Mouse (Mus musculus): ENCODE data around the gene Pycard.
"Not testable (repeated sequence)": the region's sequence is repeated elsewhere in the genome, so short reads cannot be mapped to it uniquely, and the experiment has no call there.

Pycard gene

DNA sequence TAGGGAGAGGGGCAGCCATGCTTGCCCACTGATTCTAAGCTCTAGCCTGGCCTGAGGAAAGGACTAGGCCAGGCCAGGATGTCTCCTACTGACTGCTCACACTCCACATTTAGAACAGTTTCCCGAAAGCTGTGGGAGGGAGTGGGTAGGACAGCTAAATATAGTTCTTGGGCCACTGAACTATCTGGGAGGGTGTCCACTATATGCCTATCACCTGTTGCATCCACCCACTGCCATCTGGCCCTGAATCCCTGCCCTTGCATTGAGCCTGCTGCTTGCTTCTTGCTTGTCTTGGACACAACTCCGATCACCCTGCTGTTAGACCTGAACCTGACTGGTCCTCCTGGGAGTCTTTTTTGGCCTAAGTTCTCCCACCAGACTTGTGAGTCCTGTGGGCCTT, 10.0 kb upstream of the Pycard start, which contains the start of gene Trim72:
Gene Trim72 (plus strand): TSS at position 262 of the 400 bp plus-strand sequence.
- DNase-seq (ENCODE audit: low spot score in 2 of 2), result no peak

GRCm38 (mm10) chr7:128003098-128003497, 9.4 kb upstream of the Pycard start:
- DNase-seq (ENCODE audit: low spot score in 2 of 2), result no peak

GRCm38 (mm10) chr7:128000068-128000950, 6.6 kb upstream of the Pycard start:
- DNase-seq (ENCODE audit: low spot score in 2 of 2), result no peak

- DNase-seq (ENCODE audit: low spot score in 2 of 2), result no peak
Measured at GRCm38 (mm10) chr7:127999436-127999835, 5.8 kb upstream of the Pycard start.

GRCm38 (mm10) chr7:127992488-127993340, 953 bp downstream of the Pycard start:
- DNase-seq (ENCODE audit: low spot score in 2 of 2), result no peak

DNA sequence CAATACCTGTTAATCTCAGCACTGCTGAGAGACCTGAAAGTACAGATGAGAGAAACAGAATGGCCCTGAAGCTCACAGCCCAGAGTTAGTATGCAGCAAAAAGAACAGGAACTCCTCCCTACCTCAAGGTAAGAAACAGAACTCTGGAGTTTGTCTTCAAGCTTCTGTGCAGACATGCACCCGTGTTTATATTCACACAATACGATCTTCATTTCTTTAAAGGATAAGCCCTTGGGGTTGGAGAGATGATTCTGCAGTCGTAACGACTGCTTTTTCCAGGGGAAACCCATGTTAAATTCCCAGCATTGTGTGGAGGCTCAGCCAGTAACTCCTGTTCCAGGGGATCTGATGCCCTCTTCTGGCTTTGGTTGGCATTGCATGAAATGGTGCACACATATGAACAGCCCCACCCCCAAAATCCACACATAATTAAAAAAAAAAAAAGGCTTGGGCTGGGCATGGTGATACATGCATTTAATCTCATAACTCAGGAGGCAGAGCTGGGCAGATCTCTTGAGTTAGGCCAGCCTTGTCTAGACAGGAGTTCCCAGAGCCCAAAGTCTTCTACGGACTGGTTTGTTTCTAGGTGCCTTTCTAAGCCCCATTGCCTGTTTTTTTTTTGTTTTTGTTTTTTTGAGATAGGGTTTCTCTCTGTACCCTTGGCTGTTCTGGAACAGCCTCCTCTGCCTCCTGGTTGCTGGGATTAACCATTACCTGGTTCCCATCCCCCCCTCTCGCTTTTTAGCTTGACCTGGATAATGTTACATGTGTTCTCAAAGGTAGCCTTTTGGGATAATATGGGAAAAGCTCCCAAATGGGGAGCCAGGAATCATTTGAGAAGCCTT, 1.8 kb downstream of the Pycard start:
- DNase-seq (ENCODE audit: low spot score in 2 of 2), result peak; percentile 44 to 56

DNA sequence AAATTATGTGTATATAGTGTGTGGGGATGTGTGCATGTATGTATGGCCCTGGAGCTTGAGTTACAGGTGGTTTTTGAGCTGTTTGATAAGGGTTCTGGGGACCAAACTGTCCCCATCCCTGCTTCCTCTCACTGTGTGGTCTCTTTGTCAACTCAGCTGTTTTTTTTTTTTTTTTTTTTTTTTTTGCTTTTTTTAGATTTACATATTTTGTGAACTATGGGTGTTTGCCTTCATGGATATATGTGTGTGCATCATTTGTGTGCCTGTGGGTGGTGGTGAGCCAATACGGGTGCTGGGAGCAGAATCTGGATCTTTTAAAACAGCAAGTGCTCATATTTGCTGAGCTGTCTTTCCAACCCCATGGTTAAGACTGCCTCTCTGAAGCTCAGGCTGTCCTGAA, 4.8 kb downstream of the Pycard start:
- DNase-seq (ENCODE audit: low spot score in 2 of 2), result no peak

GRCm38 (mm10) chr7:127980606-127981005, 13.1 kb downstream of the Pycard start:
- DNase-seq (ENCODE audit: low spot score in 2 of 2), result no peak

DNA sequence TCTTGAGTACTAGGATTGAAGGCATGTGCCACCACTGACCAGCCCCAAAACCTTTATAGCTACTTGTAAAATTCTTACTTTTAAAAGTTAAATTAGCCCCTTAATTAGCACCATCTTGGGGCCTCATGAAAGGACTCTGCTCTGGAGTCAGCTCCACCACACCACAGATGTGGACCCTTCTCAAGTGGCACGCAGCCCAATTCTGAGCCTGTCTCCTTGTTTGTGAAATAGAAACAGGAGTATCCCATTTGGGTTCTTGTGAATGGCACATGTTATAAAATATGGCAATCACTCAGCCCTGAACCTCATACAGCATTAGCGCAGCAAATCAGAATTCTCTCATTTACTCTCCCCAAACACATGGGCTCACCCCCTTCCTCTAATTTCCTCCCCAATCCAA, 14.8 kb downstream of the Pycard start:
- no peak for DNase-seq (ENCODE audit: low spot score in 2 of 2)

- no peak for DNase-seq (ENCODE audit: low spot score in 2 of 2)
Measured at GRCm38 (mm10) chr7:127974413-127974930, 19.2 kb downstream of the Pycard start.

DNA sequence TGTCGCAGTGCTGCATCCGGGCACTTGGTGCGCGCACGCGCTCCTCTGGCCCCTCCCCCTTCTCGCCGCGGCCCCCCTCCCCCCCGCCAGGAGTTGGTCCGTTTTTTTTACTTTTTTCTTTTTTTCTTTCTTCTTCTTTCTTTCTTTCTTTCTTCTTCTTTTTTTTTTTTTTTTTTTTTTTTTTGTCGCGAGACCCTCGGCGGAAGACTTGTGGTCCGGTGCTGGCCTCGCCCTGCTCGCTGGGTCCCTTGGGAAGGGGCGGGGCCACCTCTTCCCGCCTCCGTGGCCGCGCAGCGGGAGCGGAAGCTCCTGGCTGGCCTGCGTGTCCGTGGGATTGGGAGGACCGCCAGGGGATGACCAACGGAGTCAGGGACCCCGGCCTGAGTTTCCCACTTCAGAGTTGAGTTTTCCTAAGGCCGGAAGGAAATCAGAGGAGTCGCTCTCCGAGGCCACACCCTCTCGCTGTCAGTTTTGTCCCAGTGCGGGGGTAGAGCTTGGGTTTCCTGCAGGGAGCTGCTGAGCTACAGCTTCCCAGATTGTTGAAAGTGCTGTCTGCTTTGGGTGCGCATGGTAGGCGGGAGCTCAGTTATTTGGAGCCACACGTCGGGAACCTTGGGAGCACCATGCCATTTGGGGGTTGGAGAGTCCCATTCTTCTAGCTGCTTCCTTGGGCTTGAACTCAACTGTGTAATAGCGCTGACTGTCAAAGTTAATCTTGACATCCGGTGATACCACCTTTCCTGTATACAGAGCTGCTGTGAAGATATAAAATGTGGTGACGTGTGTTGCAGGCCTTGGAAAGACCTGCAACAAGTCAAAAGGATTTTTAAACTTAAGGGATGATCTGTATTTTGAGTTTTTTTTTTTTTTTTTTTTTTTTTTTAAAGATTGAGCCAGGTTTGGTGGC, 25.5 kb downstream of the Pycard start:
- peak; percentile 56 to 59 for DNase-seq (ENCODE audit: low spot score in 2 of 2)

DNA sequence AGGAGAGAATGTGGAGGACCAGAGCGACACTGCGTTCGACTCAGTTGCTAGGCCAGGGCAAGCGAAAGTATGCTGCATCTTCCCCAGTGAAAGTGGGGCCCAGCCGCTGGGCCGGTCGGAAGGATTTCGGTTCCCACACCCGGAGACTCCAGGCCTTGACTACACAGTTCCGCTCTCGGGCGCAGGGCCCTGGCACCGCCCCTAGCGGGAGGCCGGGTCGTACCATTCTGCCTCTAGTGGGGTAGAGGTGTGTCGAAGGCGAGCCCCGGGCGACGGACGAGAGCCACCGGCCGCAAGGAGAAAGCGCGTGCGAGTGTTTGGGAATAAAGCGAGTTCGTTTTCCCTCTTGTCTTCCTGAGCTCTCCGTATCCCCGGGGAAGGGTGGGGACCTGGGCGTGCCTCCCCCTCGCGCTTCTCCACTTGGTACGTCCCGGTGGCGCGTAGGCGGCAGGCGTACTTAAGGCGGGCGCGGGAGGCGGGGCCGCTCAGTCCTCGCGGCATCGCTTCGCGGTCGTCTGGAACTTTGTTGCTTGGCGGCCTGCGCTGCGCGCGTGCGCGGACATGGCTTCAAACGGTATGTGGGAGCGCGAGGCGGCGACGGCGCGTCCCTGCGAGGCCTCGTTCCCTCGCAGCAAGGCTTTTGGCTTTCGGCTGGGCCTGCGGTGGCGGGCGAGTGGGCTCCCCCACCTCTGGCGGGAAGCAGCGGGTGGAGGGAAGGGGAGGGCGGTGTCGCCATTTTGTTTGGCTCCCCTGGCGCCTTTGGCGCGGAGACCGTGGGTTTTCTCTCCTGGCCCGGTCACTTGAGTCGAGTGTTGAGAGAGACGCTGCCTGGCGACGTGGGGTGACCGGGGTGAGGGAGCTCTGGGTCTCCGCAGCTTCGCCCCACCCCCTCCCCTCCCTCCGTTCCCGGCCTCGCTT, 26.4 kb downstream of the Pycard start, which contains the start of gene Fus:
Gene Fus (plus strand): TSS at position 454 of the 918 bp plus-strand sequence.
- DNase-seq (ENCODE audit: low spot score in 2 of 2), result peak; percentile 86 to 89

DNA sequence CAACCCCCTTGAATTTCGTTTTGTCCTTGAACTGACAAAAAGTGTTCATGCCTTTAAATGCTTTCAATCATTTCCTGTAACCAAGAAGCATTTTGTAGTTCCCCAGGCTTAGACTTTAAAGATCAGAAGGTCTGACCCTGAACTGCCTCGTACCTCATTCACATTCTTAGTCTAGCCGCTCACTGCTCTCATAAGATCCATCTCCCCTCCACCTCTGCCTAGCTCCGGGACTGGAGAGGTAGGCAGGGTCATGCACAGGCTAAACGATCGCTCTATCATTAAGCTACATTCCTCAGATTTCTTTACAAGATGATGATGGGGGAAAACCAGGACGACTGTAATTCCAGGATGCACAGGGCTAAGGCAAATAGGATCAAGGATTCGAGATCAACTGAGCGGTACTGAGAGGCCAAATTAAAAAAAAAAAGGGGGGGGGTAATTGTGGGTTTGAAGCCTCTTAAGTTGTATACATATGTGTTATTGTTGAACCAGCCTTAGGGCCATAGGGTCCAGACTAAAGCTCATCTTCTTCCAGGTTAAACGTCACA, 27.2 kb downstream of the Pycard start:
- DNase-seq (ENCODE audit: low spot score in 2 of 2), result no peak

GRCm38 (mm10) chr7:127959364-127959763, 34.3 kb downstream of the Pycard start:
- DNase-seq (ENCODE audit: low spot score in 2 of 2), result no peak

DNA sequence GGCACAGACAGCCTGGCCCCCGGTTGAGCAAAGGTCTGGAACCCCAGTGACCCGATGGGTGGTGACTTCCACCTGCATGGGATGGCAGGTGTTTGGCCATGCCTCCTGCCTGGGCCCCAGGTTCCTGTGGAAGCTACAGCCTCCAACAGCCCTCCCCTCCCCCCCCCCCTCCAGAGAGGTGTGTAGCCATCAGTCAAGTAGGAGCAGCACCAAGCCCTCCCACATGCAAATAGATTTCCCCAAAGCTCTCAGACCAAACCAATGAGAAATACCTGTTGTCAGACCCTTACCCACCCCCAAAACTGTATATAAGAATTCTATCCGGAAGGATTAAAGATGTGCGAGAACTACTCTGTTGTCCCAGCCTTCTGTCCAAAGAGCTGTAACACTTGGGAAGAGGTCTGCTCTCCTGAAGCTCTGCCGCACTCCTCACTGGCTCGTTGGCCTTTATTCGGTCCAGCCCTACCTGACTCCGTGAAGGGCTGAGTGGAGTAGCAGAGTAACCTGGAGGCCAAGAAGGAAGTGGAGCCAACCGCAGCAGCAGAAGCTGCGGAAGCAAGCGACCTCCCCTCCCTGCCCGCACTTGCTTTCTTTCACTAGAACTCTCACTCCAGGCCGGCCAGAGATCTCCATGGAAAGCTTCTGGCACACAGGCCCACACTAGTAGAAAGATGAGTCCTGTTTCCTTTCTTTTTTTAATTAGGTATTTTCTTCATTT, 40.6 kb downstream of the Pycard start:
- DNase-seq (ENCODE audit: low spot score in 2 of 2), result no peak

GRCm38 (mm10) chr7:127946470-127947023, 47.1 kb downstream of the Pycard start, which contains the start of gene Prss36:
Prss36 (minus strand) TSS chr7:127946725.
- no peak for DNase-seq (ENCODE audit: low spot score in 2 of 2)

DNA sequence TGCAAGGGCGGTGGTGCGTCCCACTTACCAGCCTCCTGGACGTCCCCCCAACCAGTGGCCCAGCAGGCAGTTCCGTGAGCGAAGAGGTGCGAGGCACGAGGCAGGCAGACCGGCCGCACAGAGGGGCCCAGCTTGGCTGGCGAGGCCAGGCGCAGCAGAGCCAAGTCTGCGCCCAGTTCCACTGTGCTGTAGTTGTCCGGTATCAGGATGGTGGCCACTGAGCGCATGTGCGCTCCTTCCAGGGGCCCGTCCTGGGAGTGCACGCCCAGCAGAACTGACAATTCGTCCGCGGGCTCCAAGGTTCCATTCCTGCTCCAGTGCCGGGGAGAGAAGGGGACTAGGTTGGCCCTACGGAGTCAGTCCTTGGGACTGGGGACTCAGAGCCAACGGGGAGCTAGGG, 49.1 kb downstream of the Pycard start:
- no peak for DNase-seq (ENCODE audit: low spot score in 2 of 2)

DNA sequence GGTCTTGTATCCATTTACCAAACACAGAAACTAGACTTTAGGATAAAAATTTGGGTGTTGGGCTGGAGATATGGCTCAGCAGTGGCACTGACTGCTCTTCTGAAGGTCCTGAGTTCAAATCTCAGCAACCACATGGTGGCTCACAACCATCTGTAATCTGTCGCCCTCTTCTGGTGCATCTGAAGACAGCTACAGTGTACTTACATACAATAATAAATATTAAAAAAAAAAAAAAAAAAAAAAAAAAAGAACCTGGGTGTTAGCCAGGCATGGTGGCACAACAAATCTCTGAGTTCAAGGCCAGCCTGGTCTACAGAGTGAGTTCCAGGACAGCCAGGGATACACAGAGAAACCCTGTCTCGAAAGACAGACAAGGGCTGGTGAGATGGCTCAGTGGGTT, 51.6 kb downstream of the Pycard start:
- not testable (repeated sequence) for DNase-seq (ENCODE audit: low spot score in 2 of 2)
